Mouse (Mus musculus) myocyte (in vitro differentiated cells): ENCODE data around the gene Atraid.

Experiments used
- CEBPB ChIP-seq: IDR thresholded peaks from 2 replicates; pipeline ENCODE4 v1.6.1; 2011; ENCODE audit warnings: mild to moderate bottlenecking, moderate library complexity; ENCODE audit not compliant: poor library complexity, insufficient read depth, severe bottlenecking
- E2F4 ChIP-seq: IDR thresholded peaks from one replicate; pipeline ENCODE4 v1.6.1; 2011; ENCODE audit warnings: mild to moderate bottlenecking, control low read depth, moderate library complexity; ENCODE audit not compliant: insufficient read depth
- MAX ChIP-seq: IDR thresholded peaks from one replicate; pipeline ENCODE4 v1.6.1; 2011; ENCODE audit warnings: low read depth, mild to moderate bottlenecking, control low read depth
- MYOG ChIP-seq, 3 experiments: IDR thresholded peaks; one replicate each; pipeline ENCODE4 v1.6.1; 2011; ENCODE audit warnings: control low read depth in 2 of 3, low read depth in 2 of 3, mild to moderate bottlenecking in 2 of 3; ENCODE audit not compliant: insufficient read length in 2 of 3, control insufficient read depth in 1 of 3, insufficient read depth in 1 of 3
- POLR2A ChIP-seq: IDR thresholded peaks from one replicate; pipeline ENCODE4 v1.6.1; 2011; ENCODE audit warnings: low read depth, mild to moderate bottlenecking, control low read depth, moderate library complexity; ENCODE audit not compliant: insufficient read length
- POLR2AphosphoS2 ChIP-seq: IDR thresholded peaks from one replicate; pipeline ENCODE4 v1.6.1; 2011; ENCODE audit warnings: low read depth, control low read depth; ENCODE audit not compliant: insufficient read length
- TCF12 ChIP-seq: IDR thresholded peaks from one replicate; pipeline ENCODE4 v1.6.1; 2011; ENCODE audit warnings: mild to moderate bottlenecking, control low read depth; ENCODE audit not compliant: poor library complexity, insufficient read depth, severe bottlenecking
- USF1 ChIP-seq: IDR thresholded peaks from one replicate; pipeline ENCODE4 v1.6.1; 2011; ENCODE audit warnings: low read depth, mild to moderate bottlenecking, control low read depth, moderate library complexity

GRCm38 (mm10) chr5:31034669-31035068, 13.4 kb upstream of the Atraid start:
- TF ChIP-seq POLR2AphosphoS2 (no peak), CEBPB (no peak), POLR2A (no peak), TCF12 (no peak), MAX (no peak), USF1 (no peak), E2F4 (no peak), MYOG (IDR thresholded peaks at IDR 0.05; ENCODE audit: control insufficient read depth in 1 of 3, insufficient read depth in 1 of 3, insufficient read length in 2 of 3, low read depth in 2 of 3) (no peak)
